Comparison of ENCODE assay signal across 17 mouse cellular contexts in the genomic region with DNA sequence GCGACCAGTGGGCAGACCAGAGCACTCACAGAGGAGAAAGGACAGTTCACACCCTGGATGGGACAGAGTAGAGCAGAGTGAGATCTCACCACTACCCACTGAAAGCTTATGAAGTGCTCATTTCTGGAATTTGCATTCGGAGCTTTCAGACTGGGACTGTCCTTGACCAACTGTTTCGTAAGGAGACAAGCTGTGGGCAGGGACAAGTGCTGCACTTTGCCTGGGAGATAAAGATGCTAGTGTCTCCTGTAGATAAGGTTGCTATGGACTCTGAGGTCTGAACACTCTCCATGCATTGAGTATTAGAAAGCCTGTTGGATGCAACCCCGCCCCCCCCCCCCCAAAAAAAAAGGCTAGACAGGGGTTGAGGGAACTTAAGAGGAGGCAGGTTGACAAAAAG.
A peak's percentile ranks its signal among the peaks of the same experiment; 100 is the strongest.
DNase-seq lines count a peak whose midpoint lies in the region; ATAC-seq and TF ChIP-seq lines count a peak whose summit lies in the region.
"Had no signal": no experiment of that assay in that cellular context is flagged by ENCODE, and none has a peak within 500 bp of the region (broad histone marks: within the 10 kb centered on the region; RNA-seq: fewer than 3 reads in every experiment).

No protein-coding gene starts in this region.

- WGBS in intestine, embryonic 15.5 days = 59% methylated on average over 4 of the region's 4 CpGs
- 55% methylated on average over 4 of the region's 4 CpGs for WGBS in intestine, postnatal 0 days
- WGBS in liver, embryonic 16.5 days (ENCODE audit: insufficient replicate concordance) = 19% methylated on average over 4 of the region's 4 CpGs
- WGBS in hindbrain, embryonic 13.5 days = 80% methylated on average over 4 of the region's 4 CpGs

- peak; percentile 39 for DNase-seq in MEL-GATA-1-ER (ENCODE audit: extremely low read depth, low read depth)
- DNase-seq in cerebellum, adult 11-12 months = no peak
- no peak for DNase-seq in thymus, postnatal 36 days
- DNase-seq: adrenal gland, adult 2 months; cerebellum, postnatal 10 days; kidney, adult 18-20 months; kidney, postnatal 4 days; left cerebral cortex, postnatal 4 days; lung, adult 2 months had no signal

- H3K36me3 ChIP-seq in intestine, embryonic 15.5 days = no peaks in the 10 kb centered on the region
- no peaks in the 10 kb centered on the region for H3K36me3 ChIP-seq in intestine, postnatal 0 days (ENCODE audit: control insufficient read depth, insufficient read depth)
- H3K36me3 ChIP-seq in erythroblast, embryonic 14.5 days (ENCODE audit: control insufficient read depth) = no peaks in the 10 kb centered on the region; the same call in 1 of the 2 replicates
- H3K36me3 ChIP-seq in liver, embryonic 16.5 days (ENCODE audit: control insufficient read depth, insufficient read depth) = no peaks in the 10 kb centered on the region
- H3K36me3 ChIP-seq in hindbrain, embryonic 13.5 days = no peaks in the 10 kb centered on the region
- H3K36me3 ChIP-seq: embryonic facial prominence, embryonic 10.5 days; neural tube, embryonic 12.5 days had no signal

- no peak overlapping the region for H3K4me2 ChIP-seq in intestine, embryonic 15.5 days (replicated peaks)
- no peak overlapping the region for H3K4me2 ChIP-seq in intestine, postnatal 0 days (replicated peaks; ENCODE audit: low read depth)
- peak overlapping the region; percentile 53 for H3K4me2 ChIP-seq in liver, embryonic 16.5 days (ENCODE audit: low read depth, low read length)
- H3K4me2 ChIP-seq in hindbrain, embryonic 13.5 days = no peak overlapping the region
- H3K4me2 ChIP-seq: hindbrain, embryonic 14.5 days; neural tube, embryonic 12.5 days had no signal

- no peak for TF ChIP-seq CTCF in intestine, postnatal 0 days (IDR thresholded peaks at IDR 0.05; ENCODE audit: low read depth)

- no peaks in the 10 kb centered on the region for H3K27me3 ChIP-seq in intestine, embryonic 15.5 days (replicated peaks)
- H3K27me3 ChIP-seq in intestine, postnatal 0 days (replicated peaks; ENCODE audit: control insufficient read depth, insufficient read depth, low read length) = no peaks in the 10 kb centered on the region
- no peaks in the 10 kb centered on the region for H3K27me3 ChIP-seq in erythroblast, embryonic 14.5 days (ENCODE audit: control insufficient read depth)
- no peaks in the 10 kb centered on the region for H3K27me3 ChIP-seq in liver, embryonic 16.5 days (ENCODE audit: control insufficient read depth, insufficient read depth, low read depth, low read length)
- H3K27me3 ChIP-seq in hindbrain, embryonic 13.5 days = no peaks in the 10 kb centered on the region
- H3K27me3 ChIP-seq: neural tube, embryonic 12.5 days had no signal

- peak; percentile 79; the same call in 1 of the 2 replicates for ATAC-seq in intestine, embryonic 15.5 days
- ATAC-seq in intestine, postnatal 0 days = no peak
- ATAC-seq in liver, embryonic 16.5 days (ENCODE audit: low read depth) = peak; percentile 99
- ATAC-seq in hindbrain, embryonic 13.5 days (ENCODE audit: low FRiP score) = no peak

- no peaks in the 10 kb centered on the region for H3K9me3 ChIP-seq in intestine, embryonic 15.5 days
- no peaks in the 10 kb centered on the region for H3K9me3 ChIP-seq in intestine, postnatal 0 days (ENCODE audit: control insufficient read depth)
- no peaks in the 10 kb centered on the region for H3K9me3 ChIP-seq in erythroblast, embryonic 14.5 days (ENCODE audit: control insufficient read depth, low read length)
- H3K9me3 ChIP-seq in liver, embryonic 16.5 days (replicated peaks; ENCODE audit: control insufficient read depth, low read length) = no peaks in the 10 kb centered on the region
- no peaks in the 10 kb centered on the region for H3K9me3 ChIP-seq in hindbrain, embryonic 13.5 days
- H3K9me3 ChIP-seq: embryonic facial prominence, embryonic 10.5 days; neural tube, embryonic 12.5 days had no signal

- H3K27ac ChIP-seq in intestine, embryonic 15.5 days = no peak overlapping the region
- H3K27ac ChIP-seq in intestine, postnatal 0 days (ENCODE audit: low read depth, low read length) = no peak overlapping the region
- H3K27ac ChIP-seq in liver, embryonic 16.5 days (ENCODE audit: low read length) = peak overlapping the region; percentile 79
- no peak overlapping the region for H3K27ac ChIP-seq in hindbrain, embryonic 13.5 days
- H3K27ac ChIP-seq: embryonic facial prominence, embryonic 10.5 days; hindbrain, embryonic 14.5 days; neural tube, embryonic 12.5 days had no signal

- no peak overlapping the region for H3K9ac ChIP-seq in intestine, embryonic 15.5 days
- H3K9ac ChIP-seq in intestine, postnatal 0 days (ENCODE audit: low read depth, low read length) = no peak overlapping the region
- peak overlapping the region; percentile 57 for H3K9ac ChIP-seq in liver, embryonic 16.5 days (ENCODE audit: low read depth, low read length)
- H3K9ac ChIP-seq in hindbrain, embryonic 13.5 days = no peak overlapping the region
- H3K9ac ChIP-seq: hindbrain, embryonic 14.5 days; neural tube, embryonic 12.5 days had no signal

- no peak overlapping the region for H3K4me3 ChIP-seq in intestine, embryonic 15.5 days (replicated peaks)
- no peak overlapping the region for H3K4me3 ChIP-seq in intestine, postnatal 0 days (ENCODE audit: low read depth, low read length)
- H3K4me3 ChIP-seq in erythroblast, embryonic 14.5 days (replicated peaks) = peak overlapping the region; percentile 56
- peak overlapping the region; percentile 33 for H3K4me3 ChIP-seq in liver, embryonic 16.5 days (ENCODE audit: low read depth, low read length)
- H3K4me3 ChIP-seq in hindbrain, embryonic 13.5 days = no peak overlapping the region
- H3K4me3 ChIP-seq: embryonic facial prominence, embryonic 10.5 days; neural tube, embryonic 12.5 days had no signal

- H3K4me1 ChIP-seq in intestine, embryonic 15.5 days (replicated peaks) = no peaks in the 10 kb centered on the region
- H3K4me1 ChIP-seq in intestine, postnatal 0 days (replicated peaks; ENCODE audit: control insufficient read depth, insufficient read depth, low read length) = no peaks in the 10 kb centered on the region
- peaks cover 87% of the 10 kb centered on the region for H3K4me1 ChIP-seq in erythroblast, embryonic 14.5 days (ENCODE audit: control insufficient read depth)
- H3K4me1 ChIP-seq in liver, embryonic 16.5 days (ENCODE audit: control insufficient read depth, low read depth, low read length) = peaks cover 50% of the 10 kb centered on the region
- H3K4me1 ChIP-seq in hindbrain, embryonic 13.5 days (replicated peaks) = no peaks in the 10 kb centered on the region
- H3K4me1 ChIP-seq: embryonic facial prominence, embryonic 10.5 days; neural tube, embryonic 12.5 days had no signal

Comparison
In these comparisons a context has a peak if more than half of its experiments do, and no peak if none do; other contexts are left out.
1. ATAC-seq: peak in intestine, embryonic 15.5 days (single experiment) and liver, embryonic 16.5 days (single experiment); none in intestine, postnatal 0 days (single experiment) and hindbrain, embryonic 13.5 days (single experiment).
2. H3K4me3 ChIP-seq: peak in erythroblast, embryonic 14.5 days (single experiment) and liver, embryonic 16.5 days (single experiment); none in intestine, embryonic 15.5 days (single experiment), intestine, postnatal 0 days (single experiment) and hindbrain, embryonic 13.5 days (single experiment).